Mouse (Mus musculus): ENCODE data around the gene Piga. TPM values are rescaled to one million over a fixed set of nuclear protein-coding genes. Genes with fewer than 3 reads are reported as not detected.

Gene Piga
- polyA plus RNA-seq, 1 experiment from 2014 or later, result 14.2 TPM

- no peak for ATAC-seq (ENCODE audit: low FRiP score)
- Histone ChIP-seq H3K27me3 (ENCODE audit: control insufficient read depth, insufficient read depth, low read length) (no peaks in the 10 kb centered on the region), H3K36me3 (ENCODE audit: control insufficient read depth, insufficient read depth, low read length) (no peaks in the 10 kb centered on the region), H3K4me3 (ENCODE audit: low read depth, low read length) (no peak overlapping the region), H3K9me3 (ENCODE audit: control insufficient read depth, low read length) (no peaks in the 10 kb centered on the region), H3K4me2 (replicated peaks; ENCODE audit: low read depth, low read length) (no peak overlapping the region), H3K9ac (ENCODE audit: low read depth, low read length) (no peak overlapping the region), H3K4me1 (replicated peaks; ENCODE audit: control insufficient read depth, insufficient read depth, low read length) (no peaks in the 10 kb centered on the region), H3K27ac (ENCODE audit: low read depth, low read length) (no peak overlapping the region)
- DNase-seq (ENCODE audit: low spot score), result no peak
- 88% methylated on average over 3 of the region's 3 CpGs for WGBS
Observed at GRCm38 (mm10) chrX:164441306-164441705, 21.7 kb downstream of the Piga start.

GRCm38 (mm10) chrX:164445601-164446000 is 26.0 kb downstream of the Piga start:
- no peaks in the 10 kb centered on the region for H3K27me3 ChIP-seq (ENCODE audit: control insufficient read depth, insufficient read depth, low read length)
- no peaks in the 10 kb centered on the region for H3K36me3 ChIP-seq (ENCODE audit: control insufficient read depth, insufficient read depth, low read length)
- ATAC-seq (ENCODE audit: low FRiP score) (no peak), DNase-seq (ENCODE audit: low spot score) (no peak)
- H3K9ac ChIP-seq (ENCODE audit: low read depth, low read length), result no peak overlapping the region
- no peak overlapping the region for H3K4me2 ChIP-seq (replicated peaks; ENCODE audit: low read depth, low read length)
- no peaks in the 10 kb centered on the region for H3K9me3 ChIP-seq (ENCODE audit: control insufficient read depth, low read length)
- H3K4me3 ChIP-seq (ENCODE audit: low read depth, low read length), result no peak overlapping the region
- no peaks in the 10 kb centered on the region for H3K4me1 ChIP-seq (replicated peaks; ENCODE audit: control insufficient read depth, insufficient read depth, low read length)
- 86% methylated on average over 12 of the region's 12 CpGs for WGBS
- H3K27ac ChIP-seq (ENCODE audit: low read depth, low read length), result no peak overlapping the region

DNA sequence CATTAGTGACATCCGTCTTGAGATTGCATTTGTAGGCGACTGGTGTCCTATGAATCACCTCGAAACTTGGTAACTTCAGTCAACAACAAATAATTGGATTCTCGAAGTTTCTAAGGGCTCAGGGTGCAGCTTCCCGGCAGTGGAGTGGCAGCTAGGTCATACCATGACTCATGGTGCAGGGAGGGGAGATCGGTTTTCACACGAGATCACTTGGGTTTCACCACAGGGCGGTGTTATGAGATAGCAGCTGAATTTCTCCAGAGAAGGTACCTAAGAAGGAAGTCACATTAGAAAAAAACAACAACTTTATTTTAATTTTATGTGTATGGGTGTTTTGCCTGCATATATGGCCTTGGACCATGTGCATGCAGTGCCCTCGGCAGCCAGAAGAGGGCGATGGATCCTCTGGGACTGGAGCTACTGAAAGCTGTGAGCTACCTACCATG is 26.5 kb downstream of the Piga start:
- no peak overlapping the region for H3K4me3 ChIP-seq (ENCODE audit: low read depth, low read length)

DNA sequence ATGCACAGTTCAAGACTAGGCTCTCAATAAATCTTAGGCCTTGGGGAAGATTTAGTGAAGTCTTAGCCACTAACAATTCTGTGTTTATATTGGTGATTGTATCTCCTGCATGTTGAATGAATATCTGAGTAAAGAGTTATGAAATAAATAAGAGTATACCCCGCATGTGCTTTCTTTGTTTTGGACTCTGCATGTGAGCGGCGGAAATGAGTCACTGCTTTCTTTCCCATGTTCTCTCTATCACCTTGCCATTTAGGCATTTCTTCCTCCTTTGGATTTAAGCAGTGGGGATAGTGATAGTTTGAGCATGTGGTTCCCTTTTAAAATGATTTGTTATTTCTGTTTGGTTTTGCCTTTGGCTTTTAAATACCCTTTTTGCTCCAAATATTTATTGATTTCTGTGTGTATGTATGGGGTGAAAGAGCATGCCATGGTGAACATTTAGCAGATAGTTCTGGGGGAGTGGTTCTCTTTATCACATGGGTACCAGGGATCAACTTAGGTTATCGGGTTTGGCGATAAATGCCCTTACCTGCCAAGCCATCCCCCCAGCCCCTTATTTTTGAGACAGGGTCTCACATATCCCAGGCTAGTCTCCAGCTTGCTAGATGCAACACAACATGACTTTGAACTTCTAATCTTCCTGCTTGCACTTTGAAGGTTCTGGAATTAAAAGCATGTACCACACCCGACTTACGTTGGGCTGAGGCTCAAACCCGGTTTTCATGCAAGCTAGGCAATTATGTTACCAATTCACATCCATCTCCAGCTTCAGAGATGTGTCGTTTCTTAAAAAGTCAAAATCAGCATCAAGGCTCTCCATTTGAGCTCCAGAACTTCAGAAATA is 27.5 kb downstream of the Piga start:
- Histone ChIP-seq H3K36me3 (ENCODE audit: control insufficient read depth, insufficient read depth, low read length) (no peaks in the 10 kb centered on the region), H3K27ac (ENCODE audit: low read depth, low read length) (no peak overlapping the region), H3K9me3 (ENCODE audit: control insufficient read depth, low read length) (no peaks in the 10 kb centered on the region), H3K4me2 (replicated peaks; ENCODE audit: low read depth, low read length) (no peak overlapping the region), H3K9ac (ENCODE audit: low read depth, low read length) (no peak overlapping the region), H3K4me1 (replicated peaks; ENCODE audit: control insufficient read depth, insufficient read depth, low read length) (no peaks in the 10 kb centered on the region), H3K27me3 (ENCODE audit: control insufficient read depth, insufficient read depth, low read length) (no peaks in the 10 kb centered on the region), H3K4me3 (ENCODE audit: low read depth, low read length) (no peak overlapping the region)
- DNase-seq (ENCODE audit: low spot score) (no peak), ATAC-seq (ENCODE audit: low FRiP score) (no peak)
- 95% methylated on average over 9 of the region's 9 CpGs for WGBS

More for the DNA sequence above, 26.5 kb downstream of the Piga start:
- H3K4me1 ChIP-seq (replicated peaks; ENCODE audit: control insufficient read depth, insufficient read depth, low read length), result no peaks in the 10 kb centered on the region
- DNase-seq (ENCODE audit: low spot score) (no peak), ATAC-seq (ENCODE audit: low FRiP score) (no peak)
- no peaks in the 10 kb centered on the region for H3K36me3 ChIP-seq (ENCODE audit: control insufficient read depth, insufficient read depth, low read length)
- H3K27ac ChIP-seq (ENCODE audit: low read depth, low read length), result no peak overlapping the region
- H3K27me3 ChIP-seq (ENCODE audit: control insufficient read depth, insufficient read depth, low read length), result no peaks in the 10 kb centered on the region
- H3K9ac ChIP-seq (ENCODE audit: low read depth, low read length), result no peak overlapping the region
- H3K9me3 ChIP-seq (ENCODE audit: control insufficient read depth, low read length), result no peaks in the 10 kb centered on the region
- no peak overlapping the region for H3K4me2 ChIP-seq (replicated peaks; ENCODE audit: low read depth, low read length)
- 85% methylated on average over 10 of the region's 10 CpGs for WGBS

DNA sequence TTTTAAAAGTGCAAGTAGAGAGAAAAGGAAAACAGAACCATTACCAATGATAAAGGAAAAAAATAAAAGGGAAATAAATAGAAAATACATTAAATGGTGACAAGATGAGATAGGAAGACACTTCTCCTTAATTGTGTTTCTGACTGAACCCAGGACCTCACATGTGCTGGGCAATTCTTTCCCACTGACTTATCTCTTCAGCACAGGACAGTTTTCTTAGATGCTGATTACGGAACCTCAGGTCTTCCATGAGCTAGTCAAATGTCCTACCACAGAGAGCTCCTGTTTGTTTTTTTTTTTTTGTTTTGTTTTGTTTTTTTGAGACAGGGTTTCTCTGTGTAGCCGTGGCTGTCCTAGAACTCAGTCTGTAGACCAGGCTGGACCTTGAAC is 28.1 kb downstream of the Piga start:
- DNase-seq (ENCODE audit: low spot score), result no peak
- H3K9ac ChIP-seq (ENCODE audit: low read depth, low read length), result no peak overlapping the region
- WGBS, result 100% methylated on average over 2 of the region's 2 CpGs
- no peak for ATAC-seq (ENCODE audit: low FRiP score)
- H3K36me3 ChIP-seq (ENCODE audit: control insufficient read depth, insufficient read depth, low read length), result no peaks in the 10 kb centered on the region
- H3K4me3 ChIP-seq (ENCODE audit: low read depth, low read length), result no peak overlapping the region
- no peak overlapping the region for H3K4me2 ChIP-seq (replicated peaks; ENCODE audit: low read depth, low read length)
- H3K9me3 ChIP-seq (ENCODE audit: control insufficient read depth, low read length), result no peaks in the 10 kb centered on the region
- H3K27ac ChIP-seq (ENCODE audit: low read depth, low read length), result no peak overlapping the region
- no peaks in the 10 kb centered on the region for H3K27me3 ChIP-seq (ENCODE audit: control insufficient read depth, insufficient read depth, low read length)
- no peaks in the 10 kb centered on the region for H3K4me1 ChIP-seq (replicated peaks; ENCODE audit: control insufficient read depth, insufficient read depth, low read length)

DNA sequence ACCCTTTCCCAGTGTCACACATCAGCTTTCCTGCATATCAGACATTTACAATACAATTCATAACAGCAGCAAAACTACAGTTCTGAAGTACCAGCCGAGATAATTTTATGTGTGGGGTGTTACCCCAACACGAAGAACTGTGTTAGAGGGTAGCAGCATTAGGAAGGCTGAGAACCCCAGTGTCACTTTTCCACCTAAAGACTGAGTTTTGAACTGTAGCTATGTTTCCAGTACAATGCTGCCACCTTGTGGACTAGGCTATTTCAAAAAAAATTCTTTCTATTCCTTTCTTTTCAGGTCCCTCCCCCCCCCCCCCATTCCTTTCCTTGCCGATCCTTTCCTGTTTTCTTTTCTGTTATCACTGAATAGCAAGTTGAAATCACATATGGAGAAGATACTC is 29.6 kb downstream of the Piga start:
- 43% methylated on average over 3 of the region's 3 CpGs for WGBS
- no peaks in the 10 kb centered on the region for H3K36me3 ChIP-seq (ENCODE audit: control insufficient read depth, insufficient read depth, low read length)
- H3K4me1 ChIP-seq (replicated peaks; ENCODE audit: control insufficient read depth, insufficient read depth, low read length), result no peaks in the 10 kb centered on the region
- ATAC-seq (ENCODE audit: low FRiP score), result no peak
- H3K27ac ChIP-seq (ENCODE audit: low read depth, low read length), result no peak overlapping the region
- H3K4me3 ChIP-seq (ENCODE audit: low read depth, low read length), result no peak overlapping the region
- H3K9me3 ChIP-seq (ENCODE audit: control insufficient read depth, low read length), result no peaks in the 10 kb centered on the region
- no peaks in the 10 kb centered on the region for H3K27me3 ChIP-seq (ENCODE audit: control insufficient read depth, insufficient read depth, low read length)
- DNase-seq (ENCODE audit: low spot score), result peak; percentile 49
- no peak overlapping the region for H3K9ac ChIP-seq (ENCODE audit: low read depth, low read length)
- no peak overlapping the region for H3K4me2 ChIP-seq (replicated peaks; ENCODE audit: low read depth, low read length)

DNA sequence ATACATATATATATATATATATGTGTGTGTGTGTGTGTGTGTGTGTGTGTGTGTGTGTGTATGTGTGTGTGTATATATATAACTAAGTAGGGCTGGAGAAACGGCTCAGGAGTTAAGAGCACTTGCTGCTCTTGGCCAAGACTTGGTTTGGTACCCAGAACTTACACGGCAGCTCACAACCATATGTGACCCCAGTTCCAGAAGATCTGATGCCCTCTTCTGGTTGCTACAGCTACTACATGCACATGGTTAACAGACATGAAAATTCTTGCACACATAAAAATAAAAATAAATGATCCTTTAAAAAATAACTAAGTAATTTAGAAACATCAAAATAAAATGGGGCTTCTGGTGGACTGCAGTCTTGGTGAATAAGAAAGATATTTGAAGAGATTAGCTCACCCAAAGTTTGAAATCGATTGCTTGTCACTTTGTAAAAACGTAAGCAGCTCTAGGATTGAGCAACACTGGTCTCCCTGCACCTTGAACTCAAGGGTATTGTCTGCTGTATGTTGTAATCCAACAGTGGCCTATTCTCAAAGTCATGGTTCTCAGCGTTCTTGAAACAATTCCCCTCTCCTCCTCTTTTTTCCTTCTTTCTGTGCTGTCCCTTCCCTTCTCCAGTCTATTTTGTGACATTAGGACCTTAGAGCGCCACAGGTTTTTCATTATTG is 39.8 kb downstream of the Piga start:
- H3K4me2 ChIP-seq (replicated peaks; ENCODE audit: low read depth, low read length), result no peak overlapping the region
- H3K27me3 ChIP-seq (ENCODE audit: control insufficient read depth, insufficient read depth, low read length), result no peaks in the 10 kb centered on the region
- H3K9me3 ChIP-seq (ENCODE audit: control insufficient read depth, low read length), result no peaks in the 10 kb centered on the region
- 69% methylated on average over 6 of the region's 6 CpGs for WGBS
- no peaks in the 10 kb centered on the region for H3K36me3 ChIP-seq (ENCODE audit: control insufficient read depth, insufficient read depth, low read length)
- DNase-seq (ENCODE audit: low spot score), result no peak
- no peak overlapping the region for H3K9ac ChIP-seq (ENCODE audit: low read depth, low read length)
- H3K4me3 ChIP-seq (ENCODE audit: low read depth, low read length), result no peak overlapping the region
- no peak overlapping the region for H3K27ac ChIP-seq (ENCODE audit: low read depth, low read length)
- H3K4me1 ChIP-seq (replicated peaks; ENCODE audit: control insufficient read depth, insufficient read depth, low read length), result no peaks in the 10 kb centered on the region
- no peak for ATAC-seq (ENCODE audit: low FRiP score)
